Mouse (Mus musculus) lung, embryonic 14.5 days (tissue): Measurements from ENCODE around the gene Lactb. TPM values are rescaled to one million over a fixed set of nuclear protein-coding genes. Genes with fewer than 3 reads are reported as not detected.
A peak's percentile ranks its signal among the peaks of the same experiment; 100 is the strongest.

Source experiments
- ATAC-seq: fragments of 200-750 bp; cut with Nextera tagmentation; 2 replicates; pipeline ENCODE4 v1.8.0; 2017; ENCODE audit warnings: mild to moderate bottlenecking, moderate TSS enrichment, moderate library complexity; ENCODE audit not compliant: insufficient read depth
- DNase-seq: peaks from one replicate; pipeline ENCODE4 v3.0.0-alpha.2; 2015
- H3K27ac ChIP-seq: fragments of 300-500 bp; sonication (generic); 2 replicates; pipeline ENCODE4 v1.5.1; 2014; ENCODE audit warnings: low read depth, mild to moderate bottlenecking, moderate library complexity
- H3K27me3 ChIP-seq: fragments of 300-500 bp; sonication (generic); 2 replicates; pipeline ENCODE4 v1.6.1; 2014; ENCODE audit warnings: low read length, control low read depth; ENCODE audit not compliant: insufficient read depth
- H3K36me3 ChIP-seq: fragments of 300-500 bp; sonication (generic); 2 replicates; pipeline ENCODE4 v1.6.1; 2014; ENCODE audit warnings: control low read depth; ENCODE audit not compliant: insufficient read depth
- H3K4me1 ChIP-seq: fragments of 300-500 bp; sonication (generic); 2 replicates; pipeline ENCODE4 v1.6.1; 2014; ENCODE audit warnings: antibody characterized with exemption, control low read depth; ENCODE audit not compliant: insufficient read depth
- H3K4me2 ChIP-seq: fragments of 300-500 bp; sonication (generic); 2 replicates; pipeline ENCODE4 v1.6.1; 2014; ENCODE audit warnings: mild to moderate bottlenecking
- H3K4me3 ChIP-seq: fragments of 300-500 bp; sonication (generic); 2 replicates; pipeline ENCODE4 v1.5.1; 2014; ENCODE audit warnings: low read depth, low read length
- H3K9ac ChIP-seq: fragments of 300-500 bp; sonication (generic); 2 replicates; pipeline ENCODE4 v1.6.1; 2014
- H3K9me3 ChIP-seq: fragments of 300-500 bp; sonication (generic); 2 replicates; pipeline ENCODE4 v1.6.1; 2016; ENCODE audit warnings: low read depth, low read length, control low read depth
- CTCF ChIP-seq: IDR thresholded peaks from 2 replicates; pipeline ENCODE4 v1.5.1; 2016; ENCODE audit warnings: antibody characterized with exemption, low read depth
- WGBS: fragments of 180-500 bp; shearing (Covaris S2); extraction: QIAGEN DNeasy Blood & Tissue Kit; methylation state at CpG from one replicate; pipeline ENCODE4 v1.1.7; 2014; 5-methylcytosine and 5-hydroxymethylcytosine counted together
- polyA plus RNA-seq: library from polyadenylated mRNA; unstranded; fragments of >200 nt; fragmentation: Nextera tagmentation; extraction: Ambion mirVana; gene quantifications from 2 replicates; pipeline ENCODE4 v1.2.1, GENCODE M21; 2014

Lactb gene
- polyA plus RNA-seq, 1 experiment from 2014 or later, result 8.7 TPM

DNA sequence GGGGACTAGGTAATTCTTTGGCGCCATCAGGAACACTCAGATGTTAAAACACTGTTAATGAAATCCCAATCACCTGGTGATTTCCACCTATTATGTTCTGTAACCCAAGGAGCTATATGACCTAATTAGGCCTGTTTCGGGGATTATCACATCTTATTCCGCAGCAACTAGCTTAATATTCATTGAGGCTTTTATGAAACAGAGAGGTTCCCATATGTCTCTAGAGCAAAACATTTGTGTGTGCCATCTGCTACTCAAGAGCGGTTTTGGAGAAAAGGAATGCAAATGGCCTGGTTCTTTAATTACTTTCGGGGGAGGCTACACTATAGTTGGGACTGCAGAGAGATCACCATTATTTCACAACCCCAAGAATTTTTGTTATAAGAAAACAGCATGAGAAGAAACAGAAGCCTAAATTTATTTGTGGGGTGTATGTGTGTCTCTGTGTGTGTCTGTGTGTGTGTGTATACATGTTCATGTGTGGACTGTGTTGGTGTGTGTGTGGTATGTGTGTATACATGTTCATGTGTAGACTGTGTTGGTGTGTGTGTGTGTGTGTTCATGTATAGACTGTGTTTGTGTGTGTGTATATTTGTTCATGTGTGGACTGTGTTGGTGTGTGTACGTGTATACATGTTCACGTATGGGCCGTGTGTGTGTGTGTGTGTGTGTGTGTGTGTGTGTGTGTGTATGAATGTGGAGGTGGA, 47.4 kb downstream of the Lactb start:
- Histone ChIP-seq H3K36me3 (no peaks in the 10 kb centered on the region), H3K9ac (no peak overlapping the region), H3K4me3 (no peak overlapping the region), H3K4me1 (no peaks in the 10 kb centered on the region), H3K9me3 (no peaks in the 10 kb centered on the region), H3K27me3 (no peaks in the 10 kb centered on the region), H3K4me2 (no peak overlapping the region), H3K27ac (no peak overlapping the region)
- DNase-seq (no peak), ATAC-seq (no peak)
- 92% methylated on average over 8 of the region's 8 CpGs for WGBS
- no peak for TF ChIP-seq CTCF

GRCm38 (mm10) chr9:66925853-66926252, 49.4 kb downstream of the Lactb start:
- H3K27ac ChIP-seq, result no peak overlapping the region
- H3K27me3 ChIP-seq, result no peaks in the 10 kb centered on the region
- no peak for DNase-seq
- no peak for ATAC-seq
- H3K9me3 ChIP-seq, result no peaks in the 10 kb centered on the region
- H3K4me2 ChIP-seq, result no peak overlapping the region
- no peak overlapping the region for H3K9ac ChIP-seq
- H3K4me3 ChIP-seq, result no peak overlapping the region
- no peaks in the 10 kb centered on the region for H3K4me1 ChIP-seq
- no peak for TF ChIP-seq CTCF
- 70% methylated on average over 3 of the region's 3 CpGs for WGBS
- no peaks in the 10 kb centered on the region for H3K36me3 ChIP-seq

DNA sequence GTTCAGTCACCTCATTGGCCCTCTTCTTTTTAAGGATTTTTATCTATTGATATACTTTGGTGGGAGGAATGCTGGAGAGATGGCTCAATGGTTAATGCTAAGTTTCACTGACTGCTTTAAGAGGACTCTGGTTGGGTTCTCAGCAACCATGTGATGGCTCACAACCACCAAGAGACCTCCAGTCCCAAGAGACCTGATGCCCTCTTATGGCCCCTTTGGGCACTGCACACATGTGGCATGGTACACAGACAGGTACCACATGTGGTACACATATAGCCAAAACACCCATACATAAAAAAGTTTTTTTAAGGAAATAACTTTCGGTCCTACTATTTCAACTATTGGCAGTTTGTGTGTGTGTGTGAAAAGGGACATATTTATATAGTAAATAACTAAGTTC, 53.2 kb downstream of the Lactb start:
- DNase-seq (no peak), ATAC-seq (no peak)
- Histone ChIP-seq H3K27ac (no peak overlapping the region), H3K9ac (no peak overlapping the region), H3K4me2 (no peak overlapping the region), H3K27me3 (no peaks in the 10 kb centered on the region), H3K4me3 (no peak overlapping the region), H3K36me3 (no peaks in the 10 kb centered on the region), H3K9me3 (no peaks in the 10 kb centered on the region), H3K4me1 (peaks cover 11% of the 10 kb centered on the region; the same call in 1 of the 2 replicates)
- TF ChIP-seq CTCF, result 0 out of 2 replicates have a peak, but pooled peaks have one; percentile 7
- 98% methylated on average over 1 of the region's 1 CpGs for WGBS

- no peak for DNase-seq
- peak overlapping the region; percentile 84 for H3K4me2 ChIP-seq
- 8% methylated on average over 6 of the region's 6 CpGs for WGBS
- no peaks in the 10 kb centered on the region for H3K36me3 ChIP-seq
- no peak overlapping the region for H3K27ac ChIP-seq
- ATAC-seq, result no peak
- H3K9me3 ChIP-seq, result no peaks in the 10 kb centered on the region
- H3K27me3 ChIP-seq, result no peaks in the 10 kb centered on the region
- H3K9ac ChIP-seq, result no peak overlapping the region
- no peak; the same call in 1 of the 2 replicates for TF ChIP-seq CTCF
- 0 out of 2 replicates have a peak overlapping the region, but pooled peaks have one; percentile 72 for H3K4me3 ChIP-seq
- H3K4me1 ChIP-seq, result peaks cover 11% of the 10 kb centered on the region
Observed at GRCm38 (mm10) chr9:66920488-66921279, 54.6 kb downstream of the Lactb start.

DNA sequence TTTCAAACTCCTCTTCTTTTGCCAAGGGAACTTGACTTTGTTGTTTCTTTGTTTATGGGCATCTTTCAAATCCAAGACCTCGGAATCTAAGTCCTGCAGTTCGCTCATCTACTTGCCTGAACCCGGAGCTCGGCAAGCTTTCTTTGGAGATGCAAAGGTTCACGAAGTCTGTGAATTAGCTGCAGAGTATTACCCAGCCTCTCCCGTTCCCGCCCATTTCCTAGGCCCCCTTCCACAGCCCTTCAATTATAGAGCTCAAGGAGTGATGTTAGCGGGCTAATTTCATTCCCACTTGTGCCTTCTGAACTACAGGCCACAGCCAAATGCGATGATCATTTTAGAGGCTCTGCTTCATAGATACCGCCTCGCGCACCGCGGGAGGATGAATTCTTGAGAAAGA, 55.3 kb downstream of the Lactb start:
- TF ChIP-seq CTCF, result no peak
- Histone ChIP-seq H3K27ac (peak overlapping the region; percentile 71), H3K9ac (peak overlapping the region; percentile 51), H3K4me2 (peak overlapping the region; percentile 84), H3K36me3 (no peaks in the 10 kb centered on the region), H3K4me1 (peaks cover 17% of the 10 kb centered on the region), H3K27me3 (no peaks in the 10 kb centered on the region), H3K9me3 (no peaks in the 10 kb centered on the region), H3K4me3 (peak overlapping the region; percentile 72)
- DNase-seq, result no peak
- under 1% methylated on average over 14 of the region's 14 CpGs for WGBS
- peak; percentile 59; the same call in 1 of the 2 replicates for ATAC-seq

GRCm38 (mm10) chr9:66919382-66919971, 55.8 kb downstream of the Lactb start, which contains the start of gene Rab8b:
TSS of gene Rab8b (minus strand) at chr9:66919687.
- peak within 1 kb of the TSS; percentile 84 for H3K4me2 ChIP-seq
- H3K9ac ChIP-seq, result peak within 1 kb of the TSS; percentile 76
- peak; percentile 98 for DNase-seq
- peak within 1 kb of the TSS; percentile 72 for H3K4me3 ChIP-seq
- H3K36me3 ChIP-seq, result no peaks in the 10 kb centered on the region
- no peaks in the 10 kb centered on the region for H3K27me3 ChIP-seq
- peak; percentile 99 for ATAC-seq
- no peak for TF ChIP-seq CTCF
- H3K27ac ChIP-seq, result peak within 1 kb of the TSS; percentile 90
- under 1% methylated on average over 49 of the region's 49 CpGs for WGBS
- H3K9me3 ChIP-seq, result no peaks in the 10 kb centered on the region
- peaks cover 17% of the 10 kb centered on the region for H3K4me1 ChIP-seq
